Mouse (Mus musculus) adrenal gland, adult (tissue): ENCODE data around the gene Ubxn4.
"Not testable (repeated sequence)": the region's sequence is repeated elsewhere in the genome, so short reads cannot be mapped to it uniquely, and the experiment has no call there.

Experiments
- DNase-seq, 2 experiments: peaks; one replicate each; pipeline ENCODE4 v3.0.0; 2022 to 2023; ENCODE audit warnings: low spot score in 1 of 2; ENCODE audit not compliant: inconsistent age in 2 of 2

The Ubxn4 gene

GRCm38 (mm10) chr1:128309043-128309442, 65.3 kb downstream of the Ubxn4 start:
- no peak for DNase-seq

- DNase-seq = no peak
Observed at GRCm38 (mm10) chr1:128314665-128315064, 70.9 kb downstream of the Ubxn4 start.

GRCm38 (mm10) chr1:128319266-128319665, 75.5 kb downstream of the Ubxn4 start:
- not testable (repeated sequence) for DNase-seq

- DNase-seq = no peak
Observed at GRCm38 (mm10) chr1:128323026-128323643, 79.4 kb downstream of the Ubxn4 start.

- DNase-seq = no peak
Observed at GRCm38 (mm10) chr1:128324776-128325175, 81.0 kb downstream of the Ubxn4 start.

- no peak for DNase-seq
Observed at GRCm38 (mm10) chr1:128327165-128327564, 83.4 kb downstream of the Ubxn4 start.

- DNase-seq = no peak
Observed at GRCm38 (mm10) chr1:128328218-128328617, 84.5 kb downstream of the Ubxn4 start, which contains the start of gene Lct. Gene Lct (minus strand): TSS chr1:128328318.
